Mouse (Mus musculus) cerebral cortex, adult 2 months (tissue): ENCODE data around the gene Usp22.

ENCODE experiments used
- WGBS: fragments of 180-500 bp; shearing (Covaris S2); methylation state at CpG from one replicate; pipeline ENCODE4 v1.1.7; 2018; 5-methylcytosine and 5-hydroxymethylcytosine counted together

Usp22 gene

GRCm38 (mm10) chr11:61102397-61103339, 72.2 kb downstream of the Usp22 start:
- 55% methylated on average over 13 of the region's 13 CpGs for WGBS
